Mouse (Mus musculus): ENCODE data around the gene Fuz.

- TF ChIP-seq CTCF (IDR thresholded peaks at IDR 0.05; ENCODE audit: low read depth) (no peak), EP300 (IDR thresholded peaks at IDR 0.05; ENCODE audit: low read depth) (no peak)
Observed at GRCm38 (mm10) chr7:44892276-44892921, 3.5 kb upstream of the Fuz start, which contains the start of gene Med25.

Measured in heart, postnatal 0 days (tissue).